Mouse (Mus musculus) hindbrain, embryonic 16.5 days (tissue): Measurements from ENCODE around the gene Mdm4. TPM values are rescaled to one million over a fixed set of nuclear protein-coding genes. Genes with fewer than 3 reads are reported as not detected.

Source experiments
- ATAC-seq: fragments of 200-750 bp; cut with Nextera tagmentation; 2 replicates; pipeline ENCODE4 v1.8.0; 2017; ENCODE audit warnings: moderate TSS enrichment, moderate library complexity
- H3K27ac ChIP-seq: fragments of 300-500 bp; sonication (generic); 2 replicates; pipeline ENCODE4 v1.5.1; 2014; ENCODE audit warnings: low read depth, mild to moderate bottlenecking, control low read depth, low read length, moderate library complexity
- H3K27me3 ChIP-seq: fragments of 300-500 bp; sonication (generic); replicated peaks from 2 replicates; pipeline ENCODE4 v1.6.1; 2014; ENCODE audit warnings: low read length; ENCODE audit not compliant: control insufficient read depth, insufficient read depth
- H3K36me3 ChIP-seq: fragments of 300-500 bp; sonication (generic); 2 replicates; pipeline ENCODE4 v1.6.1; 2014; ENCODE audit warnings: mild to moderate bottlenecking, low read length, moderate library complexity, mixed read lengths; ENCODE audit not compliant: control insufficient read depth, insufficient read depth
- H3K4me1 ChIP-seq: fragments of 300-500 bp; sonication (generic); 2 replicates; pipeline ENCODE4 v1.6.1; 2014; ENCODE audit warnings: low read depth, low read length; ENCODE audit not compliant: control insufficient read depth, insufficient read depth
- H3K4me2 ChIP-seq: fragments of 300-500 bp; sonication (generic); 2 replicates; pipeline ENCODE4 v1.6.1; 2014; ENCODE audit warnings: mild to moderate bottlenecking, low read length, control low read depth, moderate library complexity
- H3K4me3 ChIP-seq: fragments of 300-500 bp; sonication (generic); 2 replicates; pipeline ENCODE4 v1.5.1; 2014; ENCODE audit warnings: mild to moderate bottlenecking, low read length, control low read depth, moderate library complexity
- H3K9ac ChIP-seq: fragments of 300-500 bp; sonication (generic); 2 replicates; pipeline ENCODE4 v1.6.1; 2014; ENCODE audit warnings: low read depth, mild to moderate bottlenecking, control low read depth, low read length, moderate library complexity
- H3K9me3 ChIP-seq: fragments of 300-500 bp; sonication (generic); 2 replicates; pipeline ENCODE4 v1.6.1; 2014; ENCODE audit warnings: mild to moderate bottlenecking, low read length, moderate library complexity; ENCODE audit not compliant: control insufficient read depth
- WGBS: fragments of 180-500 bp; shearing (Covaris S2); extraction: QIAGEN DNeasy Blood & Tissue Kit; methylation state at CpG from one replicate; pipeline ENCODE4 v1.1.7; 2014; 5-methylcytosine and 5-hydroxymethylcytosine counted together
- polyA plus RNA-seq: library from polyadenylated mRNA; unstranded; fragments of >200 nt; fragmentation: Nextera tagmentation; extraction: Ambion mirVana; gene quantifications from 2 replicates; pipeline ENCODE4 v1.2.1, GENCODE M21; 2015

Mdm4 gene
- polyA plus RNA-seq, 1 experiment from 2014 or later: 30.3 TPM

DNA sequence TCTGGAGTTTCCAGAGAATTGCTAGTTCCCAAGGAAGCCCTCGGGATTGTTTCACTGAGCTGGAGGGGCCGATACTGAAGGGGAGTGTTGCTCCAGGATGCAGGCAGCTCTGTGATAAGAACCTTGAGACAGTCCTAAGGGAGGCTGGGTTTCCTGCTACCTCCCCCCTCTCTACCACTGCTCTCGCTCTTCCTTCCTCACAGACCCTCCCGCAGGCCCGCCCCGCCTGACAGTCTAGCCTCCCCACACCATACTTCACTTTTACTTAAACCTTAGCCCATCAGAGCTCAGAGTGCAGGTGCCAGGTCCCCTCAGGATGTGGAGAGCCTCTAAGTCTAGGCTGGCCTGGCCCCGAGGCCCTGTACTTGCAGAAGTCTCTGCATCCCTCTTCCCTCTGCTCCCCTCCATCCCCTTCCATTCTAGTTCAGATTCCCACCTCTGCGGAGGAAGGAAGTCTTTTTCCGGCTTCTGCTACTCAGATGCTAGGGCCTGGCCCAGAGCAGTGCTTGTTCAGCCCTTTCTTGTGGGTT is 43.0 kb upstream of the Mdm4 start:
- no peak overlapping the region; the same call in 1 of the 2 replicates for H3K9ac ChIP-seq
- H3K27ac ChIP-seq: no peak overlapping the region
- H3K4me2 ChIP-seq: no peak overlapping the region
- no peaks in the 10 kb centered on the region for H3K27me3 ChIP-seq
- H3K4me3 ChIP-seq: no peak overlapping the region
- ATAC-seq: no peak
- no peaks in the 10 kb centered on the region for H3K9me3 ChIP-seq
- H3K4me1 ChIP-seq: peaks cover 34% of the 10 kb centered on the region
- 71% methylated on average over 9 of the region's 9 CpGs for WGBS
- peaks cover 2% of the 10 kb centered on the region; the same call in 1 of the 2 replicates for H3K36me3 ChIP-seq

DNA sequence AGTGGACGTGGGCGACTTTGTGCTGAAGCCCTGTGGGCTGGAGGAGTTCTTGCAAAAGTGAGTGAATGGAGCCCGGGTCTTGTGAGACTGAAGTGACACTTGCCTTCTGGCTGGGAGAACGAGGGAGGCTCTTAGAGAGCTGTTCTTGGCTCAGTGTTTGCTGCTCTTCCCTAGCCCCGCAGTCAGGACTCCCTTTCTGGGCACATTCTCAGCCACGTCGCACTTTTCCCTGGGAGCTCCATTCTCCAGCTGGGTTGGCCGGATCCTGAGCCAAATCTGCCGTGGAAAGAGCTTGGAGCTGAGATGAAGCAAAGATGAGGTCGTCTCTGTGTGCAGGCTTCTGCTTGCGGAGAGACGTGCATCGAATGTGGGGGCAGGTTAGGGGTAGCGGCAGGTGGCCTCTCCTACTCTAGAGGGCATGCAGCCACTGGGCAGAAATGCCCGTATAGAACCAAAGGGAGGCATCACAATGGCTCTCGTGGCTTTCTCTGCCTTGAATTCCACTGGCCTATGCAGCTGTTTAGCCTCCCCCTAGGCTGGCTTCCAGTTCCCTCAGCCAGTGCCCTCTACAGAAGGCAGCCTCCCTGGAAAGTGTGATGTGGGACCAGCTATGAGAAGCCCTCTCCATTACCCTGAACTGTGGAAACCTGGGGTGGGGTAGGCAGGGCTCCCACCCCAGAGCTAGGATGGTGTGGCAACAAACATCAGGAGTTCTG is 41.5 kb upstream of the Mdm4 start:
- Histone ChIP-seq H3K36me3 (peaks cover 9% of the 10 kb centered on the region; the same call in 1 of the 2 replicates), H3K27ac (peak overlapping the region; percentile 72), H3K9ac (no peak overlapping the region; the same call in 1 of the 2 replicates), H3K9me3 (no peaks in the 10 kb centered on the region), H3K27me3 (no peaks in the 10 kb centered on the region), H3K4me3 (no peak overlapping the region), H3K4me2 (no peak overlapping the region), H3K4me1 (peaks cover 37% of the 10 kb centered on the region)
- 47% methylated on average over 16 of the region's 16 CpGs for WGBS
- peak; percentile 70; the same call in 1 of the 2 replicates for ATAC-seq

GRCm38 (mm10) chr1:133070157-133070556 is 39.8 kb upstream of the Mdm4 start:
- Histone ChIP-seq H3K4me1 (peaks cover 34% of the 10 kb centered on the region), H3K4me2 (no peak overlapping the region), H3K9me3 (no peaks in the 10 kb centered on the region), H3K4me3 (no peak overlapping the region), H3K27ac (no peak overlapping the region), H3K9ac (no peak overlapping the region), H3K36me3 (peaks cover 11% of the 10 kb centered on the region; the same call in 1 of the 2 replicates), H3K27me3 (no peaks in the 10 kb centered on the region)
- ATAC-seq: no peak
- 51% methylated on average over 5 of the region's 5 CpGs for WGBS

DNA sequence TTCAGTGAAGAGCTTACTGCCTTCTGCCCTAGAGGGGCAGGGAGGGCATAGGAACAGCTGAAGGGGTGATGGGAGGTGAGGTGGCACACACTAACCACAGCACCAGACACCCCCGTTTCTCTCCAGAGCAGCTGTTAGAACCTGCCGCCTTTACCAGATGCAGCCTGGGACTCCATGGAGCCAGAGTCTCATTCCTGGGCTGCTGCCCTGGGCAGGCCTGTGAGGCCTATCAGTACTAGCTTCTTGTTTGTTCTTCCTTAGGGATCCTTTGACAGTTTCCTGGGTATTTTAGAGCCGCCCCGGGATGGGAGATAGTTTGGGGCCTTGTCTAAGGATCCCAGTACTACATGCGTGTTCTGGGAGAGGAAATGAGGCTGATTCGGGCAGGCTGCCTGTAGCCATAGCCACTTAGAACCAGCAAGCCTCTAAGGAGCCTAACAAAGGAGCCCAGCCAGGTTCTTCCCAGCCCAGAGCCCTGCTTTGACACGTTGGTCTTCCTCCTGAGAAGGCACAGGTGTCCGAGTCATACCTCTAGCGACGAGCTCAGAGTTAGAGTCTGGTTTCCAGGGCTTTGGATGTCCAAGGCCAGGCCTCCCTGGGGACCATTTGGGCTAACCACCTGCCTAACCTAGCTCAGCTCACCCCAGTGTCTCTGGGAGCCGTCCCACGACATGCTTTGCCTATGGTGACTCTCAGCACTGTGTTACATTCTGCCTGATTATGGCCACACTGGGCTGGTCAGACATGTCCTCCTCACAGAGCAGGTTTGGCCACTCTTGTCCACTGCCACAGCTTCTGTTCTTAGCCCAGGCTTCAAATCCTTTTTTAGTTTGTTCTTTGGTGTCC is 39.1 kb upstream of the Mdm4 start:
- no peak for ATAC-seq
- H3K9ac ChIP-seq: no peak overlapping the region; the same call in 1 of the 2 replicates
- peak overlapping the region; percentile 51 for H3K27ac ChIP-seq
- peaks cover 10% of the 10 kb centered on the region; the same call in 1 of the 2 replicates for H3K36me3 ChIP-seq
- 79% methylated on average over 11 of the region's 12 CpGs for WGBS
- H3K4me1 ChIP-seq: peaks cover 34% of the 10 kb centered on the region
- no peaks in the 10 kb centered on the region for H3K9me3 ChIP-seq
- H3K27me3 ChIP-seq: no peaks in the 10 kb centered on the region
- H3K4me2 ChIP-seq: no peak overlapping the region
- H3K4me3 ChIP-seq: no peak overlapping the region

- H3K9ac ChIP-seq: no peak overlapping the region
- H3K27me3 ChIP-seq: no peaks in the 10 kb centered on the region
- no peaks in the 10 kb centered on the region for H3K9me3 ChIP-seq
- H3K4me1 ChIP-seq: peaks cover 34% of the 10 kb centered on the region
- H3K27ac ChIP-seq: peak overlapping the region; percentile 51
- H3K4me3 ChIP-seq: no peak overlapping the region
- peak; percentile 53 for ATAC-seq
- no peak overlapping the region for H3K4me2 ChIP-seq
- peaks cover 8% of the 10 kb centered on the region; the same call in 1 of the 2 replicates for H3K36me3 ChIP-seq
- WGBS: 68% methylated on average over 15 of the region's 15 CpGs
These were observed 38.4 kb upstream of the Mdm4 start for GRCm38 (mm10) chr1:133068669-133069274.

GRCm38 (mm10) chr1:133068268-133068667 is 37.9 kb upstream of the Mdm4 start:
- Histone ChIP-seq H3K9ac (no peak overlapping the region), H3K9me3 (no peaks in the 10 kb centered on the region), H3K4me2 (no peak overlapping the region), H3K4me1 (peaks cover 34% of the 10 kb centered on the region), H3K27ac (peak overlapping the region; percentile 51), H3K4me3 (no peak overlapping the region), H3K27me3 (no peaks in the 10 kb centered on the region), H3K36me3 (peaks cover 8% of the 10 kb centered on the region; the same call in 1 of the 2 replicates)
- ATAC-seq: peak; percentile 25; the same call in 1 of the 2 replicates
- WGBS: 62% methylated on average over 5 of the region's 5 CpGs

- Histone ChIP-seq H3K4me1 (peaks cover 5% of the 10 kb centered on the region), H3K27ac (no peak overlapping the region), H3K36me3 (peaks cover 11% of the 10 kb centered on the region), H3K9me3 (no peaks in the 10 kb centered on the region), H3K4me3 (no peak overlapping the region), H3K27me3 (no peaks in the 10 kb centered on the region), H3K9ac (no peak overlapping the region), H3K4me2 (no peak overlapping the region)
- no peak for ATAC-seq
- WGBS: 93% methylated on average over 6 of the region's 6 CpGs
These were observed 32.8 kb upstream of the Mdm4 start for GRCm38 (mm10) chr1:133063164-133063563.

DNA sequence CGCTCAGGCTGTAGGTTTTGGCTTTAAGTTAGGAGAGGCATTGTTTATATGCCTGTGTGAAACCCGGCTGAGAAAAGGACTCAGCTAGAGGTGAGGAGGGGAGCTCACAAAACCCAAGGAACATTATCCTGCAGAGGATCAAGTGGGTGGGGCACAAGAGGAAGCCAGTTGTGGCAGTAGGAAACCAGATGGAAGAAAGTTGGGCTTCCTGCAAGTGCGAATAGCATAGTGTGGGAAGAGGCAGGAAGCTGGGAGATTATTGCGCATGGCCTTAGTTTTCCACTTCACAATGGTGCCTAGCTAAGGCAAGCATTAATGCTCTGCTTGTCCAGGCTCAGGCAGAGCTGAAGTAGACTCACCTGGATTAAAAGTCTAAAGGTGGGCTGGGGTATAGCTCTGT is 30.3 kb upstream of the Mdm4 start:
- H3K4me2 ChIP-seq: no peak overlapping the region
- no peaks in the 10 kb centered on the region for H3K9me3 ChIP-seq
- H3K4me3 ChIP-seq: no peak overlapping the region
- no peak overlapping the region for H3K9ac ChIP-seq
- ATAC-seq: no peak
- no peaks in the 10 kb centered on the region for H3K27me3 ChIP-seq
- H3K4me1 ChIP-seq: peaks cover 7% of the 10 kb centered on the region
- H3K27ac ChIP-seq: no peak overlapping the region
- peaks cover 3% of the 10 kb centered on the region; the same call in 1 of the 2 replicates for H3K36me3 ChIP-seq
- WGBS: 72% methylated on average over 4 of the region's 4 CpGs
